In genomic region chr12:108179321-108180266, GRCm38 (mm10) we compare ENCODE assay signal across 7 mouse cellular contexts. TPM values are rescaled to one million over a fixed set of nuclear protein-coding genes. Genes with fewer than 3 reads are reported as not detected.
A peak's percentile ranks its signal among the peaks of the same experiment; 100 is the strongest.
DNase-seq lines count a peak whose midpoint lies in the region; ATAC-seq and TF ChIP-seq lines count a peak whose summit lies in the region.

Gene Ccnk (plus strand): TSS chr12:108179579.

- peak; percentile 86 for TF ChIP-seq POLR2A in small intestine, adult 2 months (IDR thresholded peaks at IDR 0.05; ENCODE audit: low read depth, low read length)

- TF ChIP-seq CTCF in intestine, postnatal 0 days (IDR thresholded peaks at IDR 0.05; ENCODE audit: low read depth), result peak; percentile 53
- no peak for TF ChIP-seq CTCF in small intestine, adult 2 months (IDR thresholded peaks at IDR 0.05; ENCODE audit: extremely low read depth, insufficient read length, insufficient replicate concordance, low read depth, low read length)

- intact Hi-C loops in left cerebral cortex, postnatal 4 days (cut with DNase I), result no loop called here

- peaks cover 35% of the 10 kb centered on the region for H3K4me1 ChIP-seq in embryonic facial prominence, embryonic 10.5 days
- H3K4me1 ChIP-seq in intestine, postnatal 0 days (replicated peaks; ENCODE audit: control insufficient read depth, insufficient read depth, low read length), result 0 out of 2 replicates have a peak, but pooled peaks cover 2% of the 10 kb centered on the region
- H3K4me1 ChIP-seq in midbrain, embryonic 12.5 days, result peaks cover 28% of the 10 kb centered on the region
- peaks cover 13% of the 10 kb centered on the region for H3K4me1 ChIP-seq in small intestine, adult 2 months (ENCODE audit: control insufficient read depth, insufficient read depth, insufficient read length, low read length)

- peak within 1 kb of the TSS; percentile 91 for H3K27ac ChIP-seq in embryonic facial prominence, embryonic 10.5 days (replicated peaks)
- H3K27ac ChIP-seq in intestine, postnatal 0 days (ENCODE audit: low read depth, low read length), result peak within 1 kb of the TSS; percentile 99
- H3K27ac ChIP-seq in midbrain, embryonic 12.5 days (replicated peaks), result peak within 1 kb of the TSS; percentile 82
- peak within 1 kb of the TSS; percentile 95 for H3K27ac ChIP-seq in small intestine, adult 2 months (ENCODE audit: insufficient read depth, low read depth, low read length)

- peaks cover 31% of the 10 kb centered on the region for H3K36me3 ChIP-seq in embryonic facial prominence, embryonic 10.5 days (replicated peaks)
- peaks cover 17% of the 10 kb centered on the region for H3K36me3 ChIP-seq in intestine, postnatal 0 days (ENCODE audit: control insufficient read depth, insufficient read depth)
- peaks cover 27% of the 10 kb centered on the region for H3K36me3 ChIP-seq in midbrain, embryonic 12.5 days
- H3K36me3 ChIP-seq in small intestine, adult 2 months (ENCODE audit: control insufficient read depth, insufficient read depth, low read length), result peaks cover 11% of the 10 kb centered on the region; the same call in 1 of the 2 replicates

- DNase-seq in adrenal gland, postnatal 10 days, result peak; percentile 99
- peak; percentile 99 for DNase-seq in embryonic facial prominence, embryonic 10.5 days (ENCODE audit: low spot score)
- DNase-seq in gonadal fat pad, adult 2 months (ENCODE audit: low read depth), result peak; percentile 95
- DNase-seq in left cerebral cortex, postnatal 4 days, result peak; percentile 99

- no peaks in the 10 kb centered on the region for H3K27me3 ChIP-seq in embryonic facial prominence, embryonic 10.5 days (replicated peaks; ENCODE audit: low read depth, poor library complexity, severe bottlenecking)
- H3K27me3 ChIP-seq in intestine, postnatal 0 days (replicated peaks; ENCODE audit: control insufficient read depth, insufficient read depth, low read length), result no peaks in the 10 kb centered on the region
- no peaks in the 10 kb centered on the region for H3K27me3 ChIP-seq in midbrain, embryonic 12.5 days
- no peaks in the 10 kb centered on the region for H3K27me3 ChIP-seq in small intestine, adult 2 months (ENCODE audit: control insufficient read depth, insufficient read depth, low read length)

- peak; percentile 96 for ATAC-seq in intestine, postnatal 0 days
- peak; percentile 99 for ATAC-seq in midbrain, embryonic 12.5 days (ENCODE audit: low FRiP score, low read depth)

- WGBS in embryonic facial prominence, embryonic 10.5 days, result under 1% methylated on average over 82 of the region's 82 CpGs
- under 1% methylated on average over 78 of the region's 82 CpGs for WGBS in intestine, postnatal 0 days
- under 1% methylated on average over 80 of the region's 82 CpGs for WGBS in midbrain, embryonic 12.5 days
- under 1% methylated on average over 81 of the region's 82 CpGs for WGBS in small intestine, adult 2 months

- H3K9me3 ChIP-seq in embryonic facial prominence, embryonic 10.5 days, result no peaks in the 10 kb centered on the region
- no peaks in the 10 kb centered on the region for H3K9me3 ChIP-seq in intestine, postnatal 0 days (ENCODE audit: control insufficient read depth)
- H3K9me3 ChIP-seq in midbrain, embryonic 12.5 days, result no peaks in the 10 kb centered on the region

- peak within 1 kb of the TSS; percentile 93 for H3K4me2 ChIP-seq in intestine, postnatal 0 days (replicated peaks; ENCODE audit: low read depth)
- H3K4me2 ChIP-seq in midbrain, embryonic 12.5 days (replicated peaks), result peak within 1 kb of the TSS; percentile 86

- H3K4me3 ChIP-seq in embryonic facial prominence, embryonic 10.5 days, result peak within 1 kb of the TSS; percentile 88
- H3K4me3 ChIP-seq in intestine, postnatal 0 days (ENCODE audit: low read depth, low read length), result peak within 1 kb of the TSS; percentile 97
- H3K4me3 ChIP-seq in midbrain, embryonic 12.5 days, result peak within 1 kb of the TSS; percentile 88
- H3K4me3 ChIP-seq in small intestine, adult 2 months (ENCODE audit: low read depth, low read length), result peak within 1 kb of the TSS; percentile 92

- peak within 1 kb of the TSS; percentile 98 for H3K9ac ChIP-seq in intestine, postnatal 0 days (ENCODE audit: low read depth, low read length)
- peak within 1 kb of the TSS; percentile 92 for H3K9ac ChIP-seq in midbrain, embryonic 12.5 days (replicated peaks)

RNA-seq across cellular contexts. Expression of gene Ccnk, which starts in this region (rescaled TPM):
- total RNA-seq in adrenal gland, postnatal 10 days (2021), result 10 to 100 TPM; 30.0 to 30.7 TPM
- 2.7 and 3.2 TPM in 2 replicates for polyA plus RNA-seq in embryonic facial prominence, embryonic 10.5 days (2016; fragmentation: Nextera tagmentation; extraction: Ambion mirVana)
- 11.0 and 15.5 TPM in 2 replicates for polyA plus RNA-seq in gonadal fat pad, adult 2 months (2012; rRNA removed)
- 3.0 and 3.3 TPM in 2 replicates for polyA plus RNA-seq in intestine, postnatal 0 days (2015; fragmentation: Nextera tagmentation; extraction: Ambion mirVana)
- 10 to 100 TPM; 39.0 to 40.2 TPM for total RNA-seq in left cerebral cortex, postnatal 4 days (2021)
- 3.8 and 4.0 TPM in 2 replicates for polyA plus RNA-seq in midbrain, embryonic 12.5 days (2016; fragmentation: Nextera tagmentation; extraction: Ambion mirVana)
- polyA plus RNA-seq in small intestine, adult 2 months (2012; rRNA removed), result 4.8 and 11.4 TPM in 2 replicates

Comparison
In these comparisons a context has a peak if more than half of its experiments do, and no peak if none do; other contexts are left out.
1. Peak in every context shown above with its lines: DNase-seq, ATAC-seq, H3K4me3 ChIP-seq and H3K27ac ChIP-seq.